In genomic region chr9:74911919-74912318, GRCm38 (mm10) we compare ENCODE assay signal across 17 mouse cellular contexts. TPM values are rescaled to one million over a fixed set of nuclear protein-coding genes. Genes with fewer than 3 reads are reported as not detected.
DNase-seq lines count a peak whose midpoint lies in the region; ATAC-seq lines count a peak whose summit lies in the region.
"Had no signal": no experiment of that assay in that cellular context is flagged by ENCODE, and none has a peak within 500 bp of the region (broad histone marks: within the 10 kb centered on the region; RNA-seq: fewer than 3 reads in every experiment).

No protein-coding gene starts in this region.

- WGBS in kidney, embryonic 14.5 days = 5% methylated on average over 2 of the region's 2 CpGs
- 32% methylated on average over 2 of the region's 2 CpGs for WGBS in limb, embryonic 11.5 days

- peak overlapping the region; percentile 79; the same call in 1 of the 2 replicates for H3K27ac ChIP-seq in kidney, embryonic 14.5 days (ENCODE audit: low read depth, low read length)
- H3K27ac ChIP-seq in limb, embryonic 11.5 days (replicated peaks; ENCODE audit: low read depth, low read length) = 0 out of 2 replicates have a peak overlapping the region, but pooled peaks have one; percentile 3
- H3K27ac ChIP-seq: heart, adult 2 months; neural tube, embryonic 13.5 days had no signal

- no peak overlapping the region for H3K4me2 ChIP-seq in kidney, embryonic 14.5 days (replicated peaks; ENCODE audit: low read depth, low read length)
- H3K4me2 ChIP-seq in limb, embryonic 11.5 days (ENCODE audit: low read depth, severe bottlenecking) = no peak overlapping the region
- H3K4me2 ChIP-seq: neural tube, embryonic 13.5 days had no signal

- peaks cover 15% of the 10 kb centered on the region; the same call in 1 of the 2 replicates for H3K4me1 ChIP-seq in kidney, embryonic 14.5 days (ENCODE audit: control insufficient read depth, insufficient read depth, low read length)
- 0 out of 2 replicates have a peak, but pooled peaks cover 4% of the 10 kb centered on the region for H3K4me1 ChIP-seq in limb, embryonic 11.5 days (ENCODE audit: control insufficient read depth, insufficient read depth, low read length)

- H3K4me3 ChIP-seq in kidney, embryonic 14.5 days (ENCODE audit: low read length) = no peak overlapping the region
- no peak overlapping the region for H3K4me3 ChIP-seq in limb, embryonic 11.5 days (ENCODE audit: low read depth, low read length)
- H3K4me3 ChIP-seq: erythroblast, embryonic 14.5 days; heart, adult 2 months; megakaryocyte, embryonic 14.5 days; neural tube, embryonic 13.5 days had no signal

- H3K36me3 ChIP-seq in kidney, embryonic 14.5 days (ENCODE audit: control insufficient read depth, insufficient read depth, low read length) = no peaks in the 10 kb centered on the region
- no peaks in the 10 kb centered on the region for H3K36me3 ChIP-seq in limb, embryonic 11.5 days (ENCODE audit: control insufficient read depth, insufficient read depth, low read length)
- H3K36me3 ChIP-seq: neural tube, embryonic 13.5 days had no signal

- H3K9ac ChIP-seq in kidney, embryonic 14.5 days (ENCODE audit: low read depth, low read length) = no peak overlapping the region
- H3K9ac ChIP-seq in limb, embryonic 11.5 days (ENCODE audit: low read length) = no peak overlapping the region
- H3K9ac ChIP-seq: neural tube, embryonic 13.5 days had no signal

- ATAC-seq in frontal cortex, adult (ENCODE audit: low TSS enrichment) = 0 out of 2 replicates have a peak, but pooled peaks have one; percentile 34
- peak; percentile 80; the same call in 1 of the 2 replicates for ATAC-seq in kidney, embryonic 14.5 days (ENCODE audit: low FRiP score, low TSS enrichment)
- no peak for ATAC-seq in limb, embryonic 11.5 days (ENCODE audit: insufficient number of reproducible peaks, low FRiP score, low TSS enrichment, low read depth)

- no peaks in the 10 kb centered on the region for H3K9me3 ChIP-seq in kidney, embryonic 14.5 days (ENCODE audit: control insufficient read depth, low read length)
- H3K9me3 ChIP-seq in limb, embryonic 11.5 days (ENCODE audit: control insufficient read depth, low read length) = no peaks in the 10 kb centered on the region
- H3K9me3 ChIP-seq: neural tube, embryonic 13.5 days had no signal

- no peaks in the 10 kb centered on the region for H3K27me3 ChIP-seq in kidney, embryonic 14.5 days (ENCODE audit: control insufficient read depth, insufficient read depth, low read length)
- H3K27me3 ChIP-seq in limb, embryonic 11.5 days (ENCODE audit: control insufficient read depth, insufficient read depth, low read length) = no peaks in the 10 kb centered on the region
- H3K27me3 ChIP-seq: neural tube, embryonic 13.5 days had no signal

- no peak for DNase-seq in frontal cortex, postnatal 36 days (ENCODE audit: low spot score in 2 of 2)
- DNase-seq in kidney, adult 8-10 months = no peak
- DNase-seq in adipocyte (ENCODE audit: low spot score) = peak; percentile 40
- DNase-seq in limb, embryonic 11.5 days (ENCODE audit: low spot score) = peak; percentile 41
- DNase-seq in ovary, postnatal 10 days (ENCODE audit: low spot score) = no peak
- DNase-seq: cerebellum, adult 18-20 months; liver; retina, postnatal 1 day; thymus, postnatal 36 days had no signal

RNA-seq across cellular contexts. Expression of gene Fam214a, which starts 40.8 kb away (rescaled TPM):
- 6.0 and 10.4 TPM in 2 replicates for polyA plus RNA-seq in kidney, embryonic 14.5 days (2014; fragmentation: Nextera tagmentation; extraction: Ambion mirVana)
- polyA plus RNA-seq in limb, embryonic 11.5 days (2014; fragmentation: Nextera tagmentation; extraction: Ambion mirVana) = 6.9 and 7.6 TPM in 2 replicates
- polyA plus RNA-seq: erythroblast, embryonic 14.5 days had no signal

RNA-seq across cellular contexts. Expression of gene Onecut1, which starts 50.2 kb away (rescaled TPM):
- polyA plus RNA-seq in kidney, embryonic 14.5 days (2014; fragmentation: Nextera tagmentation; extraction: Ambion mirVana) = 0.04 and 0.15 TPM in 2 replicates
- 0.09 TPM in 1 of 2 replicates, not detected in the other for polyA plus RNA-seq in limb, embryonic 11.5 days (2014; fragmentation: Nextera tagmentation; extraction: Ambion mirVana)
- polyA plus RNA-seq: erythroblast, embryonic 14.5 days; heart, adult 2 months; lung, embryonic 16.5 days; small intestine, adult 2 months had no signal

Comparison
In these comparisons a context has a peak if more than half of its experiments do, and no peak if none do; other contexts are left out.
1. DNase-seq: peak in adipocyte (single experiment) and limb, embryonic 11.5 days (single experiment); none in frontal cortex, postnatal 36 days (0 of 2), kidney, adult 8-10 months (0 of 2) and ovary, postnatal 10 days (single experiment).